Mouse (Mus musculus) heart, adult 18-20 months (tissue): ENCODE results near the gene Gpatch4. TPM values are rescaled to one million over a fixed set of nuclear protein-coding genes. Genes with fewer than 3 reads are reported as not detected.

Experiments
- DNase-seq, 2 experiments: peaks; one replicate each; pipeline ENCODE4 v3.0.0; 2021 to 2022; ENCODE audit warnings: mixed read lengths in 1 of 2
- total RNA-seq, 2 experiments: library from RNA; stranded (reverse); gene quantifications; 2 replicates each; pipeline ENCODE4 v1.2.3; 2021

Gpatch4 gene
- total RNA-seq, 2 experiments from 2014 or later: 10.9 to 12.3 TPM

DNA sequence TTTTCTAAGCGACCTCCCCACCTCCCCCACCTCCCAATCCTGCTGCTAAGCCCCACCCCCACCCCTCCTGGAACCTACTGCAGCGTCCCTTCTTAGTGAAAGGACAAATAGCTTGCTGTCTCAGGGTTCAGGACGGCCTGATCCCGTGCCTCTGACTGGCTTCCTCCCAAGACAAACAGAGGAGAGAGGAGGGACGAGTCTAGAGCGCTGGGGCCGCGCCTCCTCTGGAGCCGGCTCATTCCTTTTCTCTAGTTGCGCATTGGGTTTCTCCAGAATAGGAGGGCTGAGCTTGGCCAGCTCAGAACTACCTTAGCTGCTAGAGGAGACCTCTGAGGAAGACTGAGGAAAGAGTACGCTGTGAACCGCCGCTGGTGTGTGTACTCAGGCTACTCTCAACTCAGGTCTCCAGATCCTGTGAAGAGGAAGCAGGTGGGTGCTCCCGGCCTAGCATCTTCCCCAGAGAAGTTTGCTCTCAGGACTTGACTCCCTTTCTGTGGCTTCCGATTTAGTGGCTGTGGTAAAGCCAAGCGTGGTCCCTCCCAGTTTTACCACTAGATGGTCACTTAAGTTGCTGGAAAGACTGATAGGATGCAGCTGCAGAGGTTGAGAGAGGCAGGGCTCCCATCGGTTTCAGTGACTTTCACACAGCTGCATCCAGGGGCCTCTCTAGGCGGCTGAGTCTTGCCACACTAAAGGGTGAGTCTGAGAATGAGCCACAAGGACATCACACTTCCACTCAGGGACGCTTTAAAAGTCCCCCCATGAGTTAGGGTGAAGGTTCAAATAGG is 12.1 kb upstream of the Gpatch4 start:
- peak; percentile 75 to 81 for DNase-seq

DNA sequence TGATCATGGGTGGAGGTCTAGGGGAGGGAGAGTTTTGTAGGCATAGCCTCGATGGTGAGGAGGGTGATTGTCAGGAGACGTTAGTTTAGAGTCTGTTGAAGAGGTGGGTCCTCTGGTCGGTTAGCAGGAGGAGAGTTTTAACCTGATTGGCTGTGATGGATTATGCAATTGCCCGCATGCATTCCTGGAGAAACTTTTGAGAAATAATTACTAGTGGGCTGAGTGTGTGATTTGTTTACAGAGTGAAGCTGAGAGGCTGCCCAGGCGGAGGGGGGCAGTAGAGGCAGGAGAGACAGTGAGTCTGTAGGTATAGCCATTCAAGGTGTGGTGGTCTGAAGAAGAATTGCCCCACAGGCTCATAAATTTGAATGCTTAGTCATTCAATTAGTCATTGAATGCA is 9.4 kb upstream of the Gpatch4 start:
- no peak for DNase-seq

DNA sequence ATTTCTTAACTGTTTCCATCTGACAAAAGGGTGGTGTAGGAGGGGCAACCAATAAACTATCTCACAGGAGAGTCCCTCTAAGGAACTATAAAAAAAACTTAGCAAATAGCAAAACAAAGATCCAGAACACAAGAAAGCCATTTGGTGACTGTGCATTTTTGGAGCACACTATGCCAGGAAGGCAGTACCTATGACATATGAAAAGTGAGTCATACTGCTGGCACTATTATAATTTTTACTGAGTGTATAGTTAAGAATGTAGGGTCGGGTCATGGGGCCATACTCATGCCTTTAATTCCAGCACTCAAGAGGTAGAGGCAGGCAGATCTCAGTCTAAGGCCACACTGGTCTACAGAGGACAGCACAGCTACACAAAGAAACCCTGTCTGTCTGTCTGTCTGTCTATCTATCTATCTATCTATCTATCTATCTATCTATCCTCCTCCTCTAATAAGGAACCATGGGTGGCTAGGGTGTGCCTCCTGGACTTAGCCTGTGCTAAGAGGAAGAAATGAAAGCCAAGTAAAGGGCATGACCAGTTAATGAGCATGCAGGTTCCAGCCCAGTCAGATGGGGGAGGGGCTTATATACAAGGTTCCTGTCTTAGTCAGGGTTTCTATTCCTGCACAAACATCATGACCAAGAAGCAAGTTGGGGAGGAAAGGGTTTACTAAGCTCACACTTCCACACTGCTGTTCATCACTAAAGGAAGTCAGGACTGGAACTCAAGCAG is 7.2 kb upstream of the Gpatch4 start:
- no peak for DNase-seq

DNA sequence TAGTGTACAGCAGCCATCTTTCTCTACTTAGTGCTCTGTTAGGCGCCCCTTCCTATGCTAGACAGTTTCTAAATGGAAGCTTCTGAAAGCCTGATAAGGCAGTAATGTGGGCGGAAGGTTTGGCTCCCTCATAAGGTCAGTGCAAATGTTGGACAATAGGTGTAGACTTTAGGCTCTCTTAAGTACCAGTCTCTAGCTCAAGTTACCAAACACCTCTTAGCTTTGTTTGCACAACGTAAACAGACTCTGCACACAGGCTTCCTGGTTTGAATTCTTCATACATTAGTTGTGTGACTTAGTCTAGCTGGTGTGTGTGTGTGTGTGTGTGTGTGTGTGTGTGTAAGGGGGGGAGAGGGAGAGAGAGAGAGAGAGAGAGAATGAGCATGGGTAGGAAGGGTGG is 6.6 kb downstream of the Gpatch4 start:
- no peak for DNase-seq

DNA sequence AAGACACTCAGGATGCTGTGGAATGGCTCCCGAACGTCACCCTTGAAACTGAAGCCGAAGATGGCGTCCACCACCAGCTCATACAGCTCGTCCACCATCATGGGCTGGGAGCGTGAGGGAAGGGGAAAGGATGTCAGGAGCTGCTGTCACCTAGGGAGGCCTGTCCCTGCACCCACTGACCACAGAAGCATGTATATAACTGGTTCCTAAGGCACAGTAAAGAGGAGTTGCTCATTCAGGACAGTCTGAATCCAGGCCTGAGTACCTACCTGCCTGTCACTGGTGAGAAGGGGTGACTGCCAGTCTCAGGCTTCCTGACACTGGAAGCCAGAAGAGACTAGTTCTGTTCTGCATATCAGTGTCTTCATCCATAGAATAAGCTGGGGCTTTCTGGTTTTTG is 14.1 kb downstream of the Gpatch4 start:
- no peak for DNase-seq

DNA sequence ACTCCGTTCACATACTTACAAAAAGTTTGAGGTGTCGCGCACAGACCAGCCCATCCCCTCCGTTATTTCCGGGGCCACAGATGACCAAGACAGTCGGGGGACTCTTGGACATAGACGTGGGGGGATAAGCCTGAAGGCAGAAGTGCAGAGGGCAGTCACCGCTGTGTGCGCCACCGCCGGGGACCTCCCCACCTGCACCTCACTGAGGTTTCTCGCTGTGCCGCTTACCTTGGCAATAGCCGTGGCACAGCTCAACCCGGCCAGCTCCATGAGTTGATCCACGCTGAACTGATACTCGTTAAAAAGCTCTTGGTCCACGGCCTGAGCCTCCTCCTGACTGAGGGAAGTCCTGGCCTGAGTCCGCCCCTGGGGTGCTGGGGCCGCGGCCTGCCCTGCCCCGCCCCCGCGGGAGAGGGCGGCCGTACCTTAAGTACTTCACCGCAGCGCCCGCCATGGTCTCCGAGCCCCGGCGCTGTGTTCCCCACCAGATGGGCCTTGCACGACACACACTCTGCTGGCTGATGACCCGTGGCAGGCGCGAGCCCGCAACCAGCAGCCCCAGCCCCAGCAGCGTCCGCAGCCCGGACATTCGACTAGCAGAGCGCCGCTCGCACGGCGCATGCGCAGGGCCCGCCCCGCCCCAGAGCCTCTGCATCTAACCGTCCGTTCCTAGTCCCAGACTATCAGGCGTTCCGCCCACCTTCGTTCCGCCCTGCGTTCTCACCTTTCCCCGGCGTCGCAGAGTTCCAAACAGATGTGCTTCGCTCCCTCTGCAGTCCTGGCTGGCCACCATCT is 15.2 kb downstream of the Gpatch4 start, which contains the start of gene Naxe:
TSS of gene Naxe (minus strand) at position 594 of the 795 bp plus-strand sequence.
- peak; percentile 88 for DNase-seq

DNA sequence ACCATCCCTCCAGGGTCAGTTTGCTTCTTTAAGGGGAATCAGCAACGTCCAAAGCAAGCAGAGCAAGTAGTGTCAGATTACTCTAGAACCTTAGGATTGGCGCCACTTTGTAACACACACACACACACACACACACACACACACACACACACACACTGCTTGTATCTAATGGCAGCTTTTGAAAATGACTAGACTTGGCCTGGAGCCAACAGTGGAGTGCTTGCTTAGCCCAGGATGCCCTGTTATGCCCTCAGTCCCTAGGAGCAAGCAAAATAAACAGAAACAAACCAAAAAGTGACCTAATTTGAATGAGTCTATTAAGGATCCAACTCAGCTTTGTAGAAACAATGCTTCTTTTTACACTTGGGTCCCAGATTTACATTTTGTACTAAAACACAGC is 25.5 kb downstream of the Gpatch4 start:
- no peak for DNase-seq

DNA sequence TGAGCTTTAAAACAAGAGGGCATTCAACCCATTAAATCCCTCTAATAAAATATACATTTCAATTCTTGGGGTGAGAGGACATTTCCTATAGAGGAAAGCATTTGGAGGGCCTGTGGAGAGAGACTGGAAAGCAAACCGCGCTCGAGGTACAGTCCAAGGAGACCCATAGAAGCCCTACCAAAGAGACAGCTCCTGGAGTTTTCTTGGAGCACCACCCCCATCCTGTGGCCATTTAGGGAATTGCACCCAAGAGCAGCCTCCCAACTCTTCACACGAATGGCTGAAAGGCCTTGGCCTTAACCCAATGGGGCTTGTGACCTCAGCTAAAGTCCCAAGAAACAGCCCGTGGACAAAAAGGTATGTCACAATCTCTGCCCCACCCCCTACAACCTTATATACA is 28.9 kb downstream of the Gpatch4 start:
- peak; percentile 80 to 95 for DNase-seq

DNA sequence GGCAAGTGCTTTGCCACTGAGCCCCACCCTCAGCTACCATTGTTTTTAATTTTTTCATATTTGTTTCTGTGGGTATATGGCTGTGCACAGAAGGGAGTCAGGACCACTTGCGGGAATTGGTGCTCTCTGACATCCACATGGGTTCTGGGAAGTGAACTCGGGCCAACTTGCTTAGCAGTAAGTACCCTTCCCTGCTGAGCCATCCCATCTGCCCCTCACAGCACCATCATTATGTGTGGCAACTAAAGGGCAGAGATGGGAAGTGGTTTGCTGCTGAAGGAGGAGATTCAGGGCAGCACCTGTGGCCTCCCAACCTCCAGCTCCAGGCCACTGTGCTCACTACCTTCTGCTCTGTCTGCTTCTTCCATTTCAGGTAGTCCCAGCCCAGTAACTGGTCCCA is 30.7 kb downstream of the Gpatch4 start:
- DNase-seq: no peak

DNA sequence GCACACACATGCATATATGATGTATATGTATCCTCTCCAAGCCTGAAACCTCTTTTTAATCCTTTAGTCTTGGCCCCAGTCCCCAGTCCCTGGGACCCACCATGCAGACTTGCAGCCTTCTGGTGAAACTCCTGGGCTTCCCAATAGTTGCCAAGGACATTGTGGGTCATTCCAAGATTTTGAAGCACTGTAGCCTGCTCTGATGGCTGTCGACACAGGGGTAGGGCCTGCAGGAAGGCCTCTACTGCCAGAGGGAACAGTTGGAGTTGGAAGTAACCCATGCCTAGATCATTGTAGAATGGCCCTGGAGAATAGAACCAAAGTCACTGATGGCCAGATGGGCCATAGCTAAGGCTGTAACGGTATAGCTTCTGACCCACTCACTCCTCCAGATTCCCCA is 31.4 kb downstream of the Gpatch4 start:
- DNase-seq: no peak

DNA sequence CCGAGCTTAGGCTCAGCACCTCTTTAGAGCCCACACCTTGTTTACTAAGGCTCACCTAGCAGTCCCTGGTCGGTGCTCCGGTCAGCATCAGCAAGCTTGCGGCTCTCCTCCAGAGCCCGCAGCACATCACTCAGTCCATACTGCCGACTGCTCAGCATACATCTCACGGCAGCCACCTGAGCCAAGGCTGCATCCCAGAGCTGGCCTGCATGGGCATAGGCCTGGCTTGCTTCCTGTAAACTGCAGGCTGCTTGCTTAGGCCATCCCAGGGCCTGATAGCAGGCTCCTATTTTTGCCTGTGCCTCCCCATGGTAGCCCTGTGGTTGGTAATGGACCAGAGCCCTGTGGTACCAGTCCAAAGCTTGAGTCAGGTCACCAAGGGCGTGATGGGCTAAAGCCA is 31.9 kb downstream of the Gpatch4 start:
- no peak for DNase-seq

DNA sequence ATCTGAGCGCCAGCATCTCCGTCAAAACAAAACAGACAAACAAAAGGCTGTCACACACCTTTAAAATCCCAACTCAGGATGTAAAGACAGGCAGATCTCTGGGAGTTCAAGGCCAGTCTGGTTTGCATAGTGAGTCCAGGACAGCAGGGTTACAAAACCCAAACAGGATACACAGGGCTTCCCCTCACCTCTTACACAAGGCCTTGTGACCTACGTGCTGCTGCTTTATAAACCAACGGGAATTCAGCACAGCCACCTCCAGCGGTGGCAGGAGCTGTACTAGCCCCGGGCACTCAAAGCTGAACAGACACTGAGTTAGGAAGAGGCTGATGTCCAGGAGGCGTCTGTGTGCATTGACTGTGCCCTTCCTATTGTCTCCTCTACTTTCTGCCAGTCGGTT is 34.5 kb downstream of the Gpatch4 start:
- DNase-seq: no peak

DNA sequence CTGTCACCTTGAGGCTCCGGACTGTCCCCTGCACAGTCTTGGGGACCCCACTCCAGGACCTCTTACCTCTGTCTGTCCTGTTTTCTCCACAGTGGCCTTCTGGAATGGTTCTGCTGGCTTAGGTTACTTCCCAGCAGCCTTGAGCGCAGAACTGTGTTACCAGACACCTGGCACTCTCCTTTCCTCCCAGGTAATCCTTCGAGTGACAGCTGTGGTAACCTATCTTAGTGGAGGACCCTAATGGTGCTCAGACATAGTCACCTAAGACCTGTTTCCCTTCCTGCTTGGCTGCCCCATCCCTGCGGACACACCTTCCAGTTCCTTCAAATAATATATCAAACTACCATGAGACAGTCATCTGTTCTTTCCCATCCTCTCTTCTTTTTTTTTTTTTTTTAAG is 35.3 kb downstream of the Gpatch4 start, which contains the start of gene Ttc24:
TSS of gene Ttc24 (minus strand) at position 101 of the 400 bp plus-strand sequence.
- no peak for DNase-seq

DNA sequence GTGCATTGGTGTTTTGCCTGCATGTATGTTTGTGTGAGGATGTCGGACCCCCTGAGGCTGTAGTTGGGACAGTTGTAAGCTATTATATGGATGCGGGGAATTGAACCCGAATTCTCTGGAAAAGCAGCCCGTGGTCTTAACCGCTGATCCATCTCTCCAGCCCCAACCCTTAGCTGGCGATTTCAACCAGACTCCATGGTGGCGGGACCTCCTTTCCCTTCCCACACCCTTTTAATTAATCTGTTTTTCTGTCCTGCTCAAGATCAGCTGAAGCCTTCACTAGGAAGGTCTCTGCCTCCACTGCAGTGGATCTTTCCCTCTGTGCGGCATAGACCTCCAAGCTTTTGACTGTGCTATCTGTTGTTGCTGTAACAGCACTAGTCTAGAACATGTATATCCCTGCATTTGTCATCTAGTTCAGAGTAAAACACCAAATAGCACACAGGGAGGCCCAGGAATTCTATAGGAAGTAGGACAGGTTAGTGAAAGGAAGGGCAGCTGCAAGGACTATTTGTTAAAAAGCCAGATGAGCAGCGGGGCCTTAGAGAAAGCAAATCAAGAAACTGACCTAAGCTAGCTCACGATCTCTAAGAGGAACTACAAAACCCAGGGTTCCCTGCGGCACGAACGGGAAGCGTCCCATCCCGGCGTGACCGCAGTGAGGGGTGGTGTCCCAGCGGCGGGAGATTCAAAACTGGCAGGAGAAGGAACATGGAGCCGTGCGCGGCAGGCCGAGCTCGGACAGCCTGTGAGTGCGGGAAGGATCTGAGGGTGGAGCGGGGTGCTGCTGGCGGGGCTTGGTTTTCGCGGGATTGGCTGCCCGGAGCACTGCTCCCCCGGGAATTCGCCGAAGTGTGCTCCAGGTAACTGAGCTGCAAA is 38.7 kb downstream of the Gpatch4 start, which contains the start of gene Iqgap3:
TSS of gene Iqgap3 (plus strand) at position 627 of the 879 bp plus-strand sequence.
- peak; percentile 94 to 95 for DNase-seq

DNA sequence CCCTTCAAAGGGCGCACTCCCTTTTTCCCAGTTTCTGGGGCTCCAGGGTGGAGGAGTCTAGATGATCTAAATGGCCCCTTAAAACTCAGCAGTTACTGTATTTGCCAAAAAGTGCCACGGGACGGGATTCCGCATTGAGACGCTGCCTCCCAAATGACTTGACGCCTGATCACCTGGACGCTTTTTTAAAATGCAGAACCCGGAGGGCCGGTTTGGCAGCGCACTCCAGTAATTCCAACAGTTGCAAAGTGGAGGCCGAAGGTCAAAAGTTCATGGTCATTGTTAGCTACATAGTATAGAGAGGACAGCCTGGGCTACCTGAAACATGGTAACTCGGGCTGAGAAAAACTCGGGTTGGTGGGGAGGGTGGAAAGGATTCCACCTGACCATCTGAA is 39.3 kb downstream of the Gpatch4 start:
- DNase-seq: no peak

DNA sequence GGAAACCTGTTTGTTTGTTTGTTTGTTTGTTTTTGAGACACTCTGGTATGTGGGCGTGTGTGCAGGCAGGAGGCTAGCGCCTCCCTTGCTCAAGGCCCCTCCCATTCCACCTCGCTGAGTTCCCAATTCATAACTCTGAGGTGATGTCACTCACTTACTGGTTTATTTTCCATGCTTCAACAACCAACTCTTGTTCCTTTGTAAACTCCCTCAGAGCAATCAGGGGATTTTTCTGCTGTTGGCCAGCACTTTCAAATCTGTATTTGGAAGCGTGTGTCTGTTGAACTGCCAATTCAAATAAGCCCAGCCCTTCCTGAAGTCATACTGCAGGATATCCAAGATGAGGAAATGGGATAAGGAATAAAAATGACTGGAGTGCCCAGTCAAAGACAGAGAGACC is 39.8 kb downstream of the Gpatch4 start:
- peak in 1 of 2 experiments; percentile 36 for DNase-seq

DNA sequence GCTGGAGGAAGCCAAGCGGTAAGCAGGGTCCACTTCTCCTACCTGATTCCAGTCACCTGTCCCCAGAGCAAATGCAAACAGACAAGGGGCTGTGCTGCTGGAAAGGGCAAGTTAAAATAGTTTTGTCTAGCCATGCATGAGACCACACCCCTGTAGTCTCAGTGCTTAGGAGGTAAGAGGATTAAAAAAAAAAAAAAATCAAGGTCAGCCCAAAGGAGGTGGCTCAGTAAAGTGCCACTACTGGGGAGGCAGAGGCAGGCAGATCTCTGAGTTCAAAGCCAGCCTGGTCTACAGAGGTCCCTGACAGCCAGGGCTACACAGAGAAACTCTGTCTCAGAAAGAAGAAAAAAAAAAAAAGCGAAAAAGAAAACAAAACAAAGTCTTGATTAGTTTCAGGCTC is 41.1 kb downstream of the Gpatch4 start:
- no peak for DNase-seq

DNA sequence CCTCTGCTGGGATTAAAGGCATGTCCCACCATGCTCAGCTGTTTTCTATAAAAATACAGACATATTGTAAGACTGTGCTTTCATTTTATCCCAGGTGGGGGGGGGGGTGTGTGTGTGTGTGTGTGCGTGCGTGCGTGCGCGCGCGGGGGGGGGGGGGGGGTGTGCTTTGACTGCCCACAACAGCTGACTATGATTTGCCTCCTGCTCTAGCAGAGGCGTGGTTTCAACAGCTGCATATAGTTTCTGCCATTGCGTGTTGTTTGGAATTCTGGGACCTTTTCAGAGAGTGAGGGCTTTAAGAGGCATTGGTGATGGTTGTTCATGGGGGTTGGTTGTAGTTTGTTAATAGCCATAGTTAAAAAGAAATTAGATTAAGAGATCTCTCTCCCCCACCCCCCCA is 42.6 kb downstream of the Gpatch4 start:
- DNase-seq: no peak

DNA sequence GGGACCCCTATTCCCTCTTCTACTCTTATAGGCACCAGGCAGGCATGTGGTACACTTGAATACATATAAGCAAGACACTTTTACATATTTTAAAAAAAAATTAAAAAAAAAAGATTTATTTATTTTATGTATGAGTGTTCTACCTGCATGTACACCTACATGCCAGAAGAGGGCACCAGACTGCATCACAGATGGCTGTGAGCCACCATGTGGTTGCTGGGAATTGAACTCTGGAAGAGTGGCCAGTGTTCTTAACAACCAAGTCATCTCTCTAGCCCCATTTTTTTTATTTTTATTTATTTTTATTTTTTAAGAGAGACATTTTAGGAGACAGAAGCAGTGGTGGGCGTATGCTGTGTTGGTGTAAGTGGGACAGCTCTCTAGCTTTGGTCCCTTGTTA is 44.8 kb downstream of the Gpatch4 start:
- peak; percentile 27 to 51 for DNase-seq

DNA sequence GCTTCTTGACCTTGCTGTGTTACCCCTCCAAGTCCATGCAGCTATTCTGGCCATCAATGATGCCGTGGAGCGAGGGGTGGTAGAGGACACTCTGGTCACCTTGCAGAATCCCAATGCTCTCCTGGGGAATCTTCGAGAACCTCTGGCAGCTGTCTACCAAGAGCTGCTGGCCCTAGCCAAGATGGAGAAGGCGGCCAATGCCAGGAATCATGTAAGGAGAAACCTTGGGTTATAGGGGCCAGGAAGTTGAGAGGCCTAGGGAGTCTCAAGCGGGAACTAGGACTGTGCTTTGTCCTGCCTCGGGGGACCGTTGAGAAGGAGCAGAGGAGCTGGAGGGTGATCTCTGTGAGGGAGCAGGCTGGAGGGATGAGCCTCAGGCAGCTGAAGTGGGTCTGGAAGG is 47.2 kb downstream of the Gpatch4 start:
- no peak for DNase-seq

DNA sequence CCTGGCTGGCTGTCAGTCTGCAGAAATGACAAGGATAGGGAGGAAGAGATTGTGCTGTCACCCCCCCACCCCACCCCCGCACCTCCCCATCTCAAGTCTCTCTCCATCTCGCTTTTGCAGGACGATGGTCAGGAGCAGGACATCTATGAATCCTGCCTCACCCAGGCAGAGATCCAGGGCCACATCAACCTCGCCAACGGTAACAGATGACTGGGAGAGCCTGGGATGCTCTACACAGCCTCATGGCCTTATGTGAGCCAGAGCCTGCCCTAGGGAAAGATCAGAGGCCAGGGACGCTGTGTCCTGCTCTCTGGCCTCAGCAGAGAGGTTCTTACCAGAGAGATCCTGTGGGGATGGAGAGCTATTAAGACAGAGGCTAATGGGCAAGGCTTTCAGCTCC is 47.7 kb downstream of the Gpatch4 start:
- DNase-seq: no peak

DNA sequence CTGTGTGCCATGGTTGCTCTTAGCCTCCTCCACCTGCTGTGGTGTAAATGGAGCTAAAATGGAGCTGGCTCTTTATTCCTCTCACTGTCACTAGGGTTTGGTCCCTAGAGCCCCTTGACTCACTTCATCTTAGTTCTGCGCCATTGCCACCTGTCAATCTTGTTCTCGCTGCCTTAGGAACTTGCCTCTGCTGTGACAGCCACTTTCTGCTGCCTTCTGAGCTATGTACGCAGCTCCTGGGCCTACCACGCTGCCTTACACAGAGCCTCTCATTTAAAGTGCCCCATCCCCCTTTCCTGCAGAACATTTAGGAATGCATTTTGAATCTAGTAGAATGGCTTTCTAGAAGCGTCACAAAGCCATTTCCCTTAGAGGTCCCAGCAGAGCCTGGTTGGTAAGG is 51.2 kb downstream of the Gpatch4 start:
- DNase-seq: no peak
